Mouse (Mus musculus) E14TG2a.4 (cell line): ENCODE data around the gene Aldh6a1.

ENCODE experiments used
- CTCF ChIP-seq: conservative IDR thresholded peaks from 2 replicates; pipeline ENCODE4 v1.5.1; 2014; ENCODE audit warnings: low read length
- NANOG ChIP-seq: IDR thresholded peaks from 2 replicates; pipeline ENCODE4 v1.6.1; 2014; ENCODE audit warnings: borderline replicate concordance, low read length, mixed read lengths
- POU5F1 ChIP-seq: IDR thresholded peaks from 2 replicates; pipeline ENCODE4 v1.6.1; 2014; ENCODE audit warnings: low read length, borderline replicate concordance

GRCm38 (mm10) chr12:84481251-84481650 lies 30.4 kb upstream of the Aldh6a1 start:
- TF ChIP-seq CTCF: no peak
- TF ChIP-seq POU5F1: no peak
- TF ChIP-seq NANOG: no peak
